Comparison of ENCODE assay signal across 16 mouse cellular contexts in genomic region chr3:103780271-103780670, GRCm38 (mm10). TPM values are rescaled to one million over a fixed set of nuclear protein-coding genes. Genes with fewer than 3 reads are reported as not detected.
DNase-seq lines count a peak whose midpoint lies in the region; ATAC-seq lines count a peak whose summit lies in the region.
"Had no signal": no experiment of that assay in that cellular context is flagged by ENCODE, and none has a peak within 500 bp of the region (broad histone marks: within the 10 kb centered on the region; RNA-seq: fewer than 3 reads in every experiment).

No protein-coding gene starts in this region.

- DNase-seq in frontal cortex, postnatal 14 days (ENCODE audit: low spot score in 2 of 2), result no peak
- peak; percentile 32 for DNase-seq in left cerebral cortex, adult 9 months (ENCODE audit: low spot score in 2 of 2)
- no peak for DNase-seq in left cerebral cortex, postnatal 4 days
- peak; percentile 19 for DNase-seq in CD4-positive helper T cell, adult 2 months (ENCODE audit: low read depth, low spot score)
- DNase-seq in brain, adult 2 months (ENCODE audit: low read depth, low spot score), result peak; percentile 85
- DNase-seq in ovary, postnatal 10 days (ENCODE audit: low spot score), result no peak
- DNase-seq: adrenal gland, adult 8-10 months; B cell, adult 2 months; kidney, postnatal 10 days had no signal

- ATAC-seq in frontal cortex, adult (ENCODE audit: low TSS enrichment), result peak; percentile 95
- ATAC-seq in erythroid progenitor cell, adult 5-6 weeks (replicated peaks; ENCODE audit: low FRiP score, poor library complexity, severe bottlenecking), result no peak
- ATAC-seq: intestine, postnatal 0 days; liver, embryonic 12.5 days; midbrain, embryonic 16.5 days had no signal

- intact Hi-C loops in left cerebral cortex, postnatal 4 days (cut with DNase I), result no loop called here

RNA-seq across cellular contexts. Expression of gene Hipk1, which starts 11.1 kb away (rescaled TPM):
- 10 to 100 TPM; 66.7 to 69.9 TPM for total RNA-seq in left cerebral cortex, postnatal 4 days (2021)
- total RNA-seq in erythroid progenitor cell, adult 5-6 weeks (2015; ENCODE audit: low replicate concordance), result 303 and 379 TPM in 2 replicates
- 286 and 299 TPM in 2 replicates for total RNA-seq in erythroid progenitor cell, adult 5-6 weeks (2017; ENCODE audit: low replicate concordance)

RNA-seq across cellular contexts. Expression of gene Dclre1b, which starts 29.0 kb away (rescaled TPM):
- 10 to 100 TPM; 10.3 to 10.7 TPM for total RNA-seq in left cerebral cortex, postnatal 4 days (2021)
- total RNA-seq in erythroid progenitor cell, adult 5-6 weeks (2015; ENCODE audit: low replicate concordance), result 14.3 and 22.0 TPM in 2 replicates
- 13.4 and 23.0 TPM in 2 replicates for total RNA-seq in erythroid progenitor cell, adult 5-6 weeks (2017; ENCODE audit: low replicate concordance)

RNA-seq across cellular contexts. Expression of gene Ap4b1, which starts 29.0 kb away (rescaled TPM):
- total RNA-seq in left cerebral cortex, postnatal 4 days (2021), result 10 to 100 TPM; 14.0 to 16.7 TPM
- total RNA-seq in erythroid progenitor cell, adult 5-6 weeks (2015; ENCODE audit: low replicate concordance), result 31.4 and 43.6 TPM in 2 replicates
- total RNA-seq in erythroid progenitor cell, adult 5-6 weeks (2017; ENCODE audit: low replicate concordance), result 36.1 and 43.8 TPM in 2 replicates

RNA-seq across cellular contexts. Expression of gene Gm43064, which starts 29.1 kb away (rescaled TPM):
- not detected for total RNA-seq in left cerebral cortex, postnatal 4 days (2021)
- total RNA-seq in erythroid progenitor cell, adult 5-6 weeks (2015; ENCODE audit: low replicate concordance), result 3.2 and 21.4 TPM in 2 replicates
- 7.6 TPM in 1 of 2 replicates, not detected in the other for total RNA-seq in erythroid progenitor cell, adult 5-6 weeks (2017; ENCODE audit: low replicate concordance)
- total RNA-seq: adrenal gland, adult 8-10 months had no signal

RNA-seq across cellular contexts. Expression of gene Gm10964, which starts 41.1 kb away (rescaled TPM):
- not detected for total RNA-seq in left cerebral cortex, postnatal 4 days (2021)
- total RNA-seq in erythroid progenitor cell, adult 5-6 weeks (2015; ENCODE audit: low replicate concordance), result not detected in 2 replicates
- not detected in 2 replicates for total RNA-seq in erythroid progenitor cell, adult 5-6 weeks (2017; ENCODE audit: low replicate concordance)
- total RNA-seq: adrenal gland, adult 8-10 months; left cerebral cortex, postnatal 36 days; MEL had no signal

Comparison
In these comparisons a context has a peak if more than half of its experiments do, and no peak if none do; other contexts are left out.
1. DNase-seq: peak in left cerebral cortex, adult 9 months (2 of 2), CD4-positive helper T cell, adult 2 months (single experiment) and brain, adult 2 months (single experiment); none in frontal cortex, postnatal 14 days (0 of 2), left cerebral cortex, postnatal 4 days (single experiment) and ovary, postnatal 10 days (single experiment).
2. RNA of gene Hipk1, which starts 11.1 kb away (total RNA-seq): 286 to 379 TPM in erythroid progenitor cell, adult 5-6 weeks; 66.7 to 69.9 TPM in left cerebral cortex, postnatal 4 days; every median in the first group is over 4 times any median in the second.